Mouse (Mus musculus): ENCODE measurements around the gene Crygc. TPM values are rescaled to one million over a fixed set of nuclear protein-coding genes. Genes with fewer than 3 reads are reported as not detected.
A peak's percentile ranks its signal among the peaks of the same experiment; 100 is the strongest.
"Not testable (repeated sequence)": the region's sequence is repeated elsewhere in the genome, so short reads cannot be mapped to it uniquely, and the experiment has no call there.

Crygc gene
- polyA plus RNA-seq, 1 experiment = not detected

DNA sequence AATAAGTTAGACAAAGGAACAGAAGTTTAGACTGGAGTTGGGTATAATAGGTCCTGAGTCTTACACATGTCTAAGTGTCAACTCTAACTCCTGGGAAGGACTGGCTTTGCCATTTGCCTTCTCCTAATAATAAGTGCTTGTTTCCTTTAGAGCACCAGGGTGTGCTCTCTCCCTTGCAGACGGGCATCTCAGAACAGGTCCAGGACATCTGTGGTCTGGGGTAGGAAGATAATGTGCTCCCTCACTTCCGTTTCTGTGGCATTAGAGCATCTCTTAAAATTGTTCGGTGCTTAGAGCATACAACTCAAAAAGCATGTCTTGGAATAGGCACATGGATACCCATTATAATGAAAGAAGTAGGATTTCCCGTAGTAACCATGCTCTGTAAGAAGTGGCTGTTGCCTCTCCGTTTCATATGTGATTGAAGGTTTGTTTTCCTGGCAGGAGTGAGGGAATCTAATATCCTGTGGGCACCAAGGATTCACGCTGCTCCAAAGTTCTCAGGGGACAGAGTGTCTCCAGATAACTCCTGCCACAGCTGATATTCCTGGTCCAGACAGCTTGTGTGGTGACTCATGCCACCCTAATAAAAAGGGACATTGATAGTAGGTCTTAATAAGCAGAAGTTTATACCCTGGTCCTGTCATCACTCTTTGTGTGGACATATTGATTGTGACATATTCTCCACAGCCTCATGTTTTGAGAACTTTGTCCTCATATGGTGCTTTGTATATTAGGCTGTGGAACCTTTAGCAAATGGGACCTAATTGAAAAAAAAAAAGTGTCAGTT, 15.3 kb upstream of the Crygc start:
- H3K27ac ChIP-seq (replicated peaks; ENCODE audit: low read depth, low read length) = no peak overlapping the region
- no peak overlapping the region for H3K4me3 ChIP-seq (ENCODE audit: insufficient read depth, low read depth, low read length)
- H3K4me1 ChIP-seq (ENCODE audit: control insufficient read depth, insufficient read depth, insufficient read length, low read length) = no peaks in the 10 kb centered on the region

DNA sequence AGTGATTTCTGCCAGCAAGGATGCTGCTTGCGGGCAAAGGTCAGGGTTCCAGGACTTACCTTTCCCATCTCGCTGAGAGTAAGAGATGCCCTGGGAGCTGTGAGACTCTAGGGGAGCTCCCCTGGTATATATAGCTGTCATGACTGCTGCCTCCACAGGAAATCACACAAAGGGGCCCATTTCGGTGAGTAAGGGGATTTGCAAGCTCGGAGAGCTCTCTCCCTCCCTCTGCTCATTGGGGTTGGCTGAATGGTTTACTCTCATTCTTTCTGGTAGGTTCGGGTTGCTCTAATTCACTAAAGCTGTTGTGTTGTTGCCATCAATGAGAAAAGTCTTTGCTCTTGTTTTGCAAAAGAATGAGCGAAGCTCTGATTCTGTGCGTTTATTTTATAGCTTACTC, 8.7 kb upstream of the Crygc start, which contains the start of gene Crygb:
Gene Crygb, minus strand, starts transcription at position 101 of the 400 bp plus-strand sequence.
- Histone ChIP-seq H3K4me1 (ENCODE audit: control insufficient read depth, insufficient read depth, insufficient read length, low read length) (no peaks in the 10 kb centered on the region), H3K27ac (replicated peaks; ENCODE audit: low read depth, low read length) (no peak within 1 kb of the TSS), H3K4me3 (ENCODE audit: insufficient read depth, low read depth, low read length) (no peak within 1 kb of the TSS)

DNA sequence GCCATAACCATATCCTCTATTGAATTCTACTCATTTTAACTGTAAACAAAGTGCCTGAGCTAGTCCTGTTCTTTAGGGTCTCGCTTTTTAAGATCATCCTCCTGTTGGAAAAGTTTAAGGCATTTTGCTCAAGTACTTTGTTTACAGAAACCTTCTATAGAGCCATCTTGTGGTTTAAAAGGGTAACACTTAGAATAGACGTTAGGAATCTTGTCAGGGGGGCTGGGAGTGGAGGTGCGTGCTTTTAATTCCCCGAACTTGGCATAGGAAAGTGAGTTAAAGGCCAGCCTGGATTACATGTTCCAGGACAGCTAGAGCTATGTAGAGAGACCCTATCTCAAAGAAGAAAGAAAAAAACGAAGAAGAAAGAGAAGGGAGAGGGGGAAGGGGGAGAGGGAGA, 2.1 kb upstream of the Crygc start:
- H3K27ac ChIP-seq (replicated peaks; ENCODE audit: low read depth, low read length) = no peak overlapping the region

DNA sequence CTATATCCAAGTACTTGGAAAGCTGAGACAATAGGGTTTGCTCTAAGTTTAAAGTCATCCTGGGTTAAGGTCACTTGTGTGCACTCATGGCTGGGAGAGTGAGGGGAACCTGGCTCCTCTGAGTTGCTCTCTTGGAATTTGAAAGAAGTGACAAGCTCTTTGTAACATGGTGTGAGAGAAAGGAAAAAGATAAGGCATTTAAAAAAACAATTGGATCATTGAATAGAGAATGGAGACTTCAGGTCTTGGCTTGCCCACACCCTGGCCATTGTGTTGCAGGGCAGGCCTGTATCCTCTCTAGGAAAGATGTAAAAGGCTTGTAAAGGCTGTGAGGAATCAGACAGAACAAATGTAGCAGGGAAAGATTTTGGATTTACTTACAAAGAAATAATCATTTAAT, 5.6 kb downstream of the Crygc start:
- no peaks in the 10 kb centered on the region for H3K4me1 ChIP-seq (ENCODE audit: control insufficient read depth, insufficient read depth, insufficient read length, low read length)
- H3K27ac ChIP-seq (replicated peaks; ENCODE audit: low read depth, low read length) = no peak overlapping the region
- no peak overlapping the region for H3K4me3 ChIP-seq (ENCODE audit: insufficient read depth, low read depth, low read length)

More for the DNA sequence above, 2.1 kb upstream of the Crygc start:
- H3K4me3 ChIP-seq (ENCODE audit: insufficient read depth, low read depth, low read length) = no peak overlapping the region
- no peaks in the 10 kb centered on the region for H3K4me1 ChIP-seq (ENCODE audit: control insufficient read depth, insufficient read depth, insufficient read length, low read length)

DNA sequence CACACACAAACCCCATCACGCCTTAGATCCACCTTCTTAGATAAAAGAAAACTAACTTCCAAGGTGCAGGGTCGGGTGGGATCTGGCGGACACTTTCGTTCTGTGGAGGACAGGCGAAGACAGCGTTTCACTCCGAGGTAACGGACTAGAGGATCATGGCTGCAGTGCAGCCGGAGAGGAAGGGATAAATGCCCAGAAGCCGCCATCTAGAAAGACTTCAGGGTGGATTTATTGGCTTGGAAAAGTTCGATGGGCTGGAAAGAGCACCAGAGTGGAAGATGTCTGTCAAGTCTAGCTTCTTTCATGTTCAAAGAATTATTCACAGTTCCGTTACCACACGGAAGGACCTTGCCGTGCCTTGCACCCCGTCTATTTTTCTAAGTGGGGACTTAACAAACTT, 9.3 kb downstream of the Crygc start:
- no peak overlapping the region; the same call in 1 of the 2 replicates for H3K27ac ChIP-seq (replicated peaks; ENCODE audit: low read depth, low read length)
- H3K4me1 ChIP-seq (ENCODE audit: control insufficient read depth, insufficient read depth, insufficient read length, low read length) = no peaks in the 10 kb centered on the region
- peak overlapping the region; percentile 35; the same call in 1 of the 2 replicates for H3K4me3 ChIP-seq (ENCODE audit: insufficient read depth, low read depth, low read length)

DNA sequence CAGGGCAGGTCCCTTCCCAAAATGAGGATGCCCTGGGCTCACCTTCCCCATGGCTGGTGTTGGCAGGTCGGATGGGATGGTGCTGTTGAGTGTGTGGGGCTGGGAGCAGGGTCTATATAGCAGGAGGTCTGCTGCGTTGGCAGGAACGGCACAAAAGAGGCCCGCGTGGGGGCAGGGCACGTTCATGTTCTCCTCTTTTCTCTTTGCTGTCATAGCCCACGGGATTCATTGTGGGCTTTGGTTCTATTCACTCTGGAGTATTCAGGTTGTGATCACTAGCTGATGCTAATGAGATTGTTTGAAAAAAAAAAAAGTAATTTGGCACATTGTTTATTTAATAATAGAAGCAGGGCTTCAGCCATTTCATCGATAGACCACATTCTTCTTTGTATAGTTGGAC, 10.1 kb downstream of the Crygc start, which contains the start of gene Crygd:
Gene Crygd, minus strand, starts transcription at position 101 of the 400 bp plus-strand sequence.
- peak within 1 kb of the TSS; percentile 35; the same call in 1 of the 2 replicates for H3K4me3 ChIP-seq (ENCODE audit: insufficient read depth, low read depth, low read length)
- no peaks in the 10 kb centered on the region for H3K4me1 ChIP-seq (ENCODE audit: control insufficient read depth, insufficient read depth, insufficient read length, low read length)
- H3K27ac ChIP-seq (replicated peaks; ENCODE audit: low read depth, low read length) = no peak within 1 kb of the TSS; the same call in 1 of the 2 replicates

DNA sequence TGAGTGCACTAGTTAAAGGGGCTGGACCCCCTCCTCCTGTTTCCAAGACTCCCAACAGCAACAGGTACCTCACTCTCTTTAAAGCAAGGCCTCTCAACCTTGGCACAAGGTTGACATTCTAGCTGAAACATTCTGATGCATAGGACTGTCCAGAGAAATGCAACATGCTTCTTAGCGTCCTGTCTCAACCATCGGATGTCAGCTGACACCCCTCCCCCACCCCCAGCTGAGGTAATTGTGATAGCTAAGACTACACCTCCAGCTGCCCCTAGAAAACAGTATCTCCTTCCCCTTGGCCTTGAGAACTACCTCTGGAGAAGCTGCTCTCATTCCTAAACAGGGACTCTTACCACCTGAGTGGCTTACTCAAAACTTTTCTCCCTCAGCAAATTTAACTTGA, 21.3 kb downstream of the Crygc start:
- H3K4me3 ChIP-seq (ENCODE audit: insufficient read depth, low read depth, low read length) = no peak overlapping the region
- no peak overlapping the region for H3K27ac ChIP-seq (replicated peaks; ENCODE audit: low read depth, low read length)
- no peaks in the 10 kb centered on the region for H3K4me1 ChIP-seq (ENCODE audit: control insufficient read depth, insufficient read depth, insufficient read length, low read length)

DNA sequence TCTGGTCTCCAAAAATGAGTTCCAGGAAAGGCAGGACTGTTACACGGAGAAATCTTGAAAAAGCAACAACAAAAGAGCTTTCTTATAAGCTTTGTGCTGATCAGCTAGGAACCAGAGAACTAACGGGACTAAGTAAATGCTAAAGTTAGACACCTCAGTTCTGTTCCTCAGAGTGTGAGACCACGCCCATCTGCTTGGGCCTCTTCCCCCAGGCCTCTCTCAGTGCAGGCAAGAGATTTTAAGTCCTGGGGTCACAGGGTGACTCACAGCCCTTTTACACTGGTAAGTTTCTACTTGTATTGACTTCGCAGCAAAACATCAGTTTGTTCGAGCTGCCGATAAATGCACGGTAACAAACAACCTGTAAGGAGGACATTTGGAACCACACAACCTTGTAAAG, 21.8 kb downstream of the Crygc start:
- no peak overlapping the region for H3K4me3 ChIP-seq (ENCODE audit: insufficient read depth, low read depth, low read length)
- no peak overlapping the region for H3K27ac ChIP-seq (replicated peaks; ENCODE audit: low read depth, low read length)
- no peaks in the 10 kb centered on the region for H3K4me1 ChIP-seq (ENCODE audit: control insufficient read depth, insufficient read depth, insufficient read length, low read length)

DNA sequence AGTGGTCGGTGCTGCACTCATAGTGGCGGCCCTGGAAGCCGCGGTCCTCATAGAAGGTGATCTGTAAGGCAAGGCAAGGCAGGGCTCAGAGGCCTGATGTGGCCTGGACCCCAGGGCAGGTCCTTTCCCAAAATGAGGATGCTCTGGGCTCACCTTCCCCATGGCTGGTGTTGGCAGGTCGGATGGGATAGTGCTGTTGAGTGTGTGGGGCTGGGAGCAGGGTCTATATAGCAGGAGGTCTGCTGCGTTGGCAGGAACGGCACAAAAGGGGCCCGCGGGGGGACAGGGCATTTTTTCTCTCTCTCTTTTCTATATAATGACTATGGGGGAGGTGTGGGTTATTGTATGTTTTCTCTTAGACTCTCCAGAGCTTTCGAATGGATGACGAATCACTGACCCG, 22.5 kb downstream of the Crygc start, which contains the start of gene Cryge:
Gene Cryge, minus strand, starts transcription at position 198 of the 400 bp plus-strand sequence.
- not testable (repeated sequence) for H3K4me1 ChIP-seq (ENCODE audit: control insufficient read depth, insufficient read depth, insufficient read length, low read length); H3K4me3 ChIP-seq (ENCODE audit: insufficient read depth, low read depth, low read length); H3K27ac ChIP-seq (replicated peaks; ENCODE audit: low read depth, low read length)

DNA sequence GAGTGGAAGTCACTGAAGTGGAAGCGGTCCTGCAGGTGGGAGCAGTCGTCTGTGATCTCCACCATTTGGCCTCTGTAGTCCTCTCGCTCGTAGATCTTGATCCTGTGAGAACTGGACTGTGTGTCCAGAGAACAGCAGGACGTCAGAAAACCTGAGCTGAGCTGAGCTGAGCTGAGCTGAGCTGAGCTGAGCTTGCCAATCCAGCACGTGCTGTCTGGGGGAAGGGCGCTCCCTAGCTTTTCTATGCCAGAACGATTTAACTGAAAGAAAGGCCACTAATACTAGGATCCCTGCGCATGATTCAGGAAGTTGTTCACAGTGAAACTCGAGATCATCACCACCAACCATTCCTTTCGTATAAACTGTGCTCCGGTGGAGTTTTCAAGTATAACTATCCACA, 24.7 kb downstream of the Crygc start:
- Histone ChIP-seq H3K4me3 (ENCODE audit: insufficient read depth, low read depth, low read length) (no peak overlapping the region), H3K4me1 (ENCODE audit: control insufficient read depth, insufficient read depth, insufficient read length, low read length) (no peaks in the 10 kb centered on the region), H3K27ac (replicated peaks; ENCODE audit: low read depth, low read length) (no peak overlapping the region)

DNA sequence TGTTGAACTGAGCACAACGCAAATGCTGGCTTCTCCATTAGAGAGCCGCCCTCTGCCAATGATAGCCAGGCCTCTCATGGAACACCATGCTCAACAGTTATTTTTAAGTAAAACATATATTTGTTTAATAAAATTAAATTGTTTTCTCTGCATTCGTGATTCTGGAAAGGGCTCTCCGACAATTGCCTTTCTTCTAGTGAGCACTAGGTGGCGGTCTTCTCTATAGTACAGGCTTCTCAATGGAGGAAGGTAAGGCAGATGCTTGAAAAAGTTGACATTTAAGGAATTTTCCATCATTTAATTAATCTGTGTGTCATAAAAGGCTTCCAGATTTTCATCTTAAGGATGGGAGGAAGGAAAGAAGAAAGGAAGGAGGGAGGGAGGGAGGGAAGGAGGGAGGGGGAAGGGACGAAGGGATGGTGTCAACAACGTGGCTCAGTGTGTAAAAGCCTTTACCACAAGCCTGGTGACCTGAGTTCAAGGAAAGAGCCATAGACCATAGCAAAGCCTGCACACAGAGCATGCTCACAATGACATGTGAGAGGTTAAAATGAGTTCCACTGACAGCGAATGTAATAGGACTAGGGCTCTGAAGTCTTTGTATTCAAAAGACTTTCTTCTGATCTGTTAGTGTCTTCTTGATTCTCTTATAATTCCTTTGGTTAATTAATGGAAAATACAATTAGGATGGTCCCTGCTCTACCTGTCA, 26.9 kb downstream of the Crygc start:
- Histone ChIP-seq H3K4me3 (ENCODE audit: insufficient read depth, low read depth, low read length) (no peak overlapping the region), H3K27ac (replicated peaks; ENCODE audit: low read depth, low read length) (no peak overlapping the region), H3K4me1 (ENCODE audit: control insufficient read depth, insufficient read depth, insufficient read length, low read length) (no peaks in the 10 kb centered on the region)

DNA sequence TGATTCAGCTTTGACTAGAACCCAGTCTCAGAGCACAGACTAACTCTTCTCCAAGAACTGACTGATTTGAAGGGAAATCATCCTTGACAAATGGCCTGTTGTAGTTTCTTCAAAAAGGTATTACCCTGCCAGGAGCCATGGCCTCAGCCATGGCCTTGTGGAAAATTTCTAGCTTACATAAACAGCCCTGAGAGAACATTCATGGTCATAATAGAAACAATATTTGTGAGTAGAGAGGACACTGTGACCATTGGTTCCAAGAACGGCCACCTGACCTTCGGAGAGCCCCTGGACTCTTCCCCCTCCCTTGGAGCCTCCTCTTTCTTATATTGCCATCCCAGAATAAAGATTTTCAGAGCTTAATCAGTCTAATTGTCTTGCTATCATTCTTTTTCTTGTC, 30.1 kb downstream of the Crygc start:
- Histone ChIP-seq H3K4me3 (ENCODE audit: insufficient read depth, low read depth, low read length) (no peak overlapping the region), H3K4me1 (ENCODE audit: control insufficient read depth, insufficient read depth, insufficient read length, low read length) (no peaks in the 10 kb centered on the region), H3K27ac (replicated peaks; ENCODE audit: low read depth, low read length) (no peak overlapping the region)

DNA sequence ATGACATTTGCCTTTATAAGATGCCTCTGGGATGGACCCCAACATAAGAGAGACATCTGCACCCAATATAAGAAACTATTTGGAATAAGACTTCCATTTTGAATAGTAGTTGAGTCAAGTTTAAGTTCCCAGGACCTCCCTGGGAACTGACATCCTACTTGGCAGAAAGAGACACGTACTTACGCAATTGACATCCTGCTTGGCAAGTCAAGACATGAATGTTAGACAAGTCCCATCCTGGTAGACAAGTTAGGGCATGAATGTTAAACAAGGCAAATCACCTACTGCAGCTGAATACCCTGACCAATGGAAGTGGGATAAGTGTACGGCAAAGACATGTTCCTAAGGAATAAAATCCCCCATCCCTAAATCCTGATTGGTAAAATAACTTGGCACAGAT, 31.7 kb downstream of the Crygc start:
- no peak overlapping the region for H3K4me3 ChIP-seq (ENCODE audit: insufficient read depth, low read depth, low read length)
- peak overlapping the region; percentile 14; the same call in 1 of the 2 replicates for H3K27ac ChIP-seq (replicated peaks; ENCODE audit: low read depth, low read length)
- no peaks in the 10 kb centered on the region for H3K4me1 ChIP-seq (ENCODE audit: control insufficient read depth, insufficient read depth, insufficient read length, low read length)

DNA sequence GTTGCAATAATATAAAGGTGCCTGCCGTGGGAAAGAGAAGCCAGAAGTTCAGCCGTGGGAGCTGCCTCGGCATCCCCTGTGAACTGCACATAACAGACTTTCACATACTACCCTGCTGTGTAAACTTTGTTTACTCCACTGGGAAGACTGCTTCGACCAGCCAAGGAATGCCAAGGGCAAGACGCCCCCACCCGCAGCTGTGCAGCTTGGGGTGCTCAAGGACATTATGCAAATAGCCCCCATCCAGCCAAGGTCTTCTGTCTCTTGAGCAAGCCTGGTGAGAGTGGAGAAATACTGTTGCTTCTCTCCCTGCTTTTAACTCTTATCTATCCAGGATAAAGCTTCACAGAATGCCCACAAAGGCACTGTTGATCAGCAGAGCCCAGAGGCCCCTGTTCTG, 32.7 kb downstream of the Crygc start:
- Histone ChIP-seq H3K4me3 (ENCODE audit: insufficient read depth, low read depth, low read length) (no peak overlapping the region), H3K27ac (replicated peaks; ENCODE audit: low read depth, low read length) (peak overlapping the region; percentile 62), H3K4me1 (ENCODE audit: control insufficient read depth, insufficient read depth, insufficient read length, low read length) (no peaks in the 10 kb centered on the region)

DNA sequence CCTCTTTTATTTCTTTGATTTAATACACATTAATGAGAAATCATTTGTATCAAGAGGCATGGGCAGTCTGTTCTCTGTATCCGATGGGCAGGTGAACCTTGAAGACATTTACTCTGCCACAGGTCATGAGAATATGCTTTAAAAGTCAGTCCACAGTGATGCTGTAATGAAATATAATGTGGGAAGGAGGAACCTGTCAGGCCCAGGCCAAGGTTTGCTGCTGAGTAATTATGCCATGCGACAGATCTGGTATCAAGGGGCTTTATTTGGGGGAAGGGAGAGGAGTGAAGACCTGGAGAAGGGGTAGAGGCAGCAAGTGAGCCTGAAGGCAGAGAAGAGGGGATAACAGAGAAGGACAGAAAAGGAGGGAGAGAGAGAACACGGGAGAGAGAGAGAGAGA, 33.8 kb downstream of the Crygc start:
- no peaks in the 10 kb centered on the region for H3K4me1 ChIP-seq (ENCODE audit: control insufficient read depth, insufficient read depth, insufficient read length, low read length)
- no peak overlapping the region for H3K27ac ChIP-seq (replicated peaks; ENCODE audit: low read depth, low read length)
- H3K4me3 ChIP-seq (ENCODE audit: insufficient read depth, low read depth, low read length) = no peak overlapping the region
